Mouse (Mus musculus) heart, postnatal 25 days (tissue): ENCODE data around the gene Hist1h4d. TPM values are rescaled to one million over a fixed set of nuclear protein-coding genes. Genes with fewer than 3 reads are reported as not detected.
"Not testable (repeated sequence)": the region's sequence is repeated elsewhere in the genome, so short reads cannot be mapped to it uniquely, and the experiment has no call there.

Source experiments
- DNase-seq: peaks from one replicate; pipeline ENCODE4 v3.0.0; 2022; ENCODE audit warnings: low spot score
- intact Hi-C: fragments of 180-260 bp; cut with DNase I; formaldehyde crosslinking; loops from one replicate; pipeline ENCODE4 v1.15.1; 2025
- total RNA-seq, 2 experiments: library from RNA; stranded (reverse); gene quantifications; 2 replicates each; pipeline ENCODE4 v1.2.3; 2021

Hist1h4d gene
- 10 to 100 TPM; 54.4 to 63.1 TPM for total RNA-seq

- peak; percentile 97 for DNase-seq
- intact Hi-C loops: loop anchor here (5.0 kb wide), 3 partner anchors 49 to 171 kb away; partner anchors contain the start of genes Hist1h2ab, Hist1h2af, Hist1h3b and Hist1h4h
These were observed at the start of gene Hist1h4d for GRCm38 (mm10) chr13:23581408-23582218. TSS of gene Hist1h4d (plus strand) at chr13:23581598.

- no peak for DNase-seq
- intact Hi-C loops: loop anchor here (5.0 kb wide), 3 partner anchors 50 to 1820 kb away; partner anchors contain the start of gene Hist1h4d
These were observed 48.9 kb upstream of the Hist1h4d start for GRCm38 (mm10) chr13:23532262-23533075.

GRCm38 (mm10) chr13:23533560-23534367 is 47.6 kb upstream of the Hist1h4d start, which contains the start of gene Hist1h2af:
TSS of gene Hist1h2af (plus strand) at chr13:23533906.
- not testable (repeated sequence) for DNase-seq
- intact Hi-C loops: loop anchor here (5.0 kb wide), 3 partner anchors 49 to 1821 kb away; partner anchors contain the start of gene Hist1h4d

- intact Hi-C loops: loop anchor here (5.0 kb wide), 3 partner anchors 48 to 1822 kb away; partner anchors contain the start of gene Hist1h4d
- no peak for DNase-seq
These were observed 46.8 kb upstream of the Hist1h4d start for GRCm38 (mm10) chr13:23534368-23535131.

GRCm38 (mm10) chr13:23535137-23536075 is 46.0 kb upstream of the Hist1h4d start, which contains the start of gene Hist1h3g:
TSS of gene Hist1h3g (plus strand) at chr13:23535422.
- intact Hi-C loops: not testable (repeated sequence)
- DNase-seq: peak; percentile 71

GRCm38 (mm10) chr13:23536076-23536822 is 45.1 kb upstream of the Hist1h4d start:
- no peak for DNase-seq
- intact Hi-C loops: no loop called here

- no peak for DNase-seq
- intact Hi-C loops: no loop called here
These were observed 44.2 kb upstream of the Hist1h4d start for GRCm38 (mm10) chr13:23537006-23537710.

- intact Hi-C loops: no loop called here
- DNase-seq: no peak
These were observed 43.1 kb upstream of the Hist1h4d start for GRCm38 (mm10) chr13:23538249-23538648.

- intact Hi-C loops: not testable (repeated sequence)
These were observed 41.6 kb upstream of the Hist1h4d start for GRCm38 (mm10) chr13:23539821-23540220.

GRCm38 (mm10) chr13:23541497-23541896 is 39.9 kb upstream of the Hist1h4d start:
- DNase-seq: no peak
- intact Hi-C loops: no loop called here

More at GRCm38 (mm10) chr13:23539821-23540220, 41.6 kb upstream of the Hist1h4d start:
- DNase-seq: not testable (repeated sequence)

- DNase-seq, intact Hi-C loops: not testable (repeated sequence)
These were observed 39.0 kb upstream of the Hist1h4d start for GRCm38 (mm10) chr13:23542225-23542980.

- intact Hi-C loops: not testable (repeated sequence)
- DNase-seq: peak; percentile 53
These were observed 38.3 kb upstream of the Hist1h4d start, which contains the start of gene Hist1h2bh for GRCm38 (mm10) chr13:23542999-23543607. TSS of gene Hist1h2bh (minus strand) at chr13:23543392.

GRCm38 (mm10) chr13:23543965-23544786 is 37.2 kb upstream of the Hist1h4d start, which contains the start of gene Hist1h3f:
TSS of gene Hist1h3f (plus strand) at chr13:23544052.
- intact Hi-C loops: no loop called here
- peak; percentile 56 for DNase-seq

- DNase-seq, intact Hi-C loops: not testable (repeated sequence)
These were observed 36.6 kb upstream of the Hist1h4d start for GRCm38 (mm10) chr13:23544787-23545120.
